In genomic region chr6:92609078-92609477, GRCm38 (mm10) we compare ENCODE assay signal across 16 mouse cellular contexts.
DNase-seq lines count a peak whose midpoint lies in the region; ATAC-seq and TF ChIP-seq lines count a peak whose summit lies in the region.
"Had no signal": no experiment of that assay in that cellular context is flagged by ENCODE, and none has a peak within 500 bp of the region (broad histone marks: within the 10 kb centered on the region; RNA-seq: fewer than 3 reads in every experiment).

No protein-coding gene starts in this region.

- H3K4me2 ChIP-seq in embryonic facial prominence, embryonic 13.5 days = peak overlapping the region; percentile 15; the same call in 1 of the 2 replicates
- H3K4me2 ChIP-seq: neural tube, embryonic 15.5 days had no signal

- 66% methylated on average over 3 of the region's 3 CpGs for WGBS in embryonic facial prominence, embryonic 13.5 days
- WGBS in cerebellum, adult 2 months = 87% methylated on average over 3 of the region's 3 CpGs

- peaks cover 39% of the 10 kb centered on the region for H3K4me1 ChIP-seq in embryonic facial prominence, embryonic 13.5 days
- no peaks in the 10 kb centered on the region for H3K4me1 ChIP-seq in cerebellum, adult 2 months (ENCODE audit: control insufficient read depth, insufficient read depth, low read length)

- DNase-seq in heart, adult 11 months = peak; percentile 84
- no peak for DNase-seq in heart, postnatal 25 days (ENCODE audit: low spot score)
- no peak for DNase-seq in left cerebral cortex, adult 2 months (ENCODE audit: extremely low spot score in 1 of 2, low spot score in 2 of 2)
- no peak for DNase-seq in left cerebral cortex, adult 11 months (ENCODE audit: low spot score)
- peak; percentile 11 to 12 for DNase-seq in heart, postnatal 10 days
- DNase-seq in adrenal gland, postnatal 14 days = no peak
- no peak for DNase-seq in cerebellum, adult 2 months
- DNase-seq: cerebellum, adult 8-10 months; left cerebral cortex, postnatal 4 days; right cerebral cortex, postnatal 14 days had no signal

- no peaks in the 10 kb centered on the region for H3K36me3 ChIP-seq in embryonic facial prominence, embryonic 13.5 days
- H3K36me3 ChIP-seq: G1E; neural tube, embryonic 15.5 days had no signal

- H3K27me3 ChIP-seq in embryonic facial prominence, embryonic 13.5 days = no peaks in the 10 kb centered on the region
- no peaks in the 10 kb centered on the region; the same call in 1 of the 2 replicates for H3K27me3 ChIP-seq in cerebellum, adult 2 months (ENCODE audit: control insufficient read depth, insufficient read depth, low read length)
- H3K27me3 ChIP-seq: neural tube, embryonic 15.5 days had no signal

- ATAC-seq in embryonic facial prominence, embryonic 13.5 days (ENCODE audit: insufficient number of reproducible peaks, insufficient read depth, low FRiP score, low TSS enrichment, low read depth) = no peak
- ATAC-seq: activated CD4-positive, CD25-positive, alpha-beta regulatory T cell, adult 4 months; midbrain, embryonic 16.5 days had no signal

- H3K27ac ChIP-seq in left cerebral cortex, adult 2 months = peak overlapping the region; percentile 86
- H3K27ac ChIP-seq in embryonic facial prominence, embryonic 13.5 days = no peak overlapping the region
- no peak overlapping the region for H3K27ac ChIP-seq in cerebellum, adult 2 months (ENCODE audit: insufficient read depth, low read length)
- H3K27ac ChIP-seq: heart, adult 2 months; neural tube, embryonic 15.5 days had no signal

- intact Hi-C loops in heart, postnatal 25 days (cut with DNase I) = loop anchor here (5.0 kb wide), 1 partner anchor 52 kb away; no protein-coding TSS in a partner anchor
- intact Hi-C loops in left cerebral cortex, adult 2 months (cut with DNase I) = loop anchor here (5.0 kb wide), 1 partner anchor 77 kb away; no protein-coding TSS in a partner anchor
- intact Hi-C loops in heart, postnatal 10 days (cut with DNase I) = no loop called here

- no peak overlapping the region for H3K9ac ChIP-seq in embryonic facial prominence, embryonic 13.5 days
- H3K9ac ChIP-seq: neural tube, embryonic 15.5 days had no signal

- H3K9me3 ChIP-seq in embryonic facial prominence, embryonic 13.5 days = no peaks in the 10 kb centered on the region
- H3K9me3 ChIP-seq: neural tube, embryonic 15.5 days had no signal

- no peak for TF ChIP-seq POLR2A in cerebellum, adult 2 months (IDR thresholded peaks at IDR 0.05; ENCODE audit: borderline replicate concordance, insufficient read depth, low read length)

- no peak overlapping the region for H3K4me3 ChIP-seq in left cerebral cortex, adult 2 months
- no peak overlapping the region for H3K4me3 ChIP-seq in embryonic facial prominence, embryonic 13.5 days
- no peak overlapping the region for H3K4me3 ChIP-seq in cerebellum, adult 2 months (replicated peaks; ENCODE audit: insufficient read depth, low read depth, low read length)
- H3K4me3 ChIP-seq: heart, adult 2 months; neural tube, embryonic 15.5 days had no signal

- TF ChIP-seq CTCF in left cerebral cortex, adult 2 months (IDR thresholded peaks at IDR 0.05) = no peak
- TF ChIP-seq CTCF in cerebellum, adult 2 months (IDR thresholded peaks at IDR 0.05; ENCODE audit: borderline replicate concordance, insufficient read depth, low read depth, low read length) = no peak

Comparison
In these comparisons a context has a peak if more than half of its experiments do, and no peak if none do; other contexts are left out.
1. DNase-seq: peak in heart, adult 11 months (single experiment) and heart, postnatal 10 days (2 of 2); none in heart, postnatal 25 days (single experiment), left cerebral cortex, adult 2 months (0 of 2), left cerebral cortex, adult 11 months (single experiment), adrenal gland, postnatal 14 days (single experiment) and cerebellum, adult 2 months (0 of 2).